Mouse (Mus musculus): ENCODE results near the gene Dus1l. TPM values are rescaled to one million over a fixed set of nuclear protein-coding genes. Genes with fewer than 3 reads are reported as not detected.
A peak's percentile ranks its signal among the peaks of the same experiment; 100 is the strongest.
"Not testable (repeated sequence)": the region's sequence is repeated elsewhere in the genome, so short reads cannot be mapped to it uniquely, and the experiment has no call there.

Dus1l gene
- total RNA-seq, 2 experiments from 2014 or later, result 66.8 to 71.1 TPM

- DNase-seq (ENCODE audit: low spot score in 2 of 2), result no peak
Observed at GRCm38 (mm10) chr11:120820546-120820945, 24.3 kb upstream of the Dus1l start.

DNA sequence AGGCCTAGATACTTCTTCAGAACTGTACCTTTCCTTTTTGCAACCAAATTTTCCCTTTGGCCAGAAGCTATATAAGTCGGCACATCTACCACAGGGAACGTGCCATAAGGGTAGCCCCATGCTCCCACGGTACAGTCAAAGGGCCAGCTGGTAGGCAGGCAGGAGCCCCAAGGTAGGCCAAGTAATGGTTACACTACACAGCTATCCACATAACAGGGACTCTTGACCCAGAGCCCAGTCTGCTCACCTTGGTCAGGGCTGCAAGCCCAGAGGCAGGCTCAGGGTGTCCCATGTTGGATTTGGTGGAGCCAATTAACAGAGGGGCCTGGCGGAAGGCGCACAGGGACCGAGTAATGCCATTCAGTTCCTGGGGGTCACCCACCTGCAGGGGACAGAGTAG is 23.4 kb upstream of the Dus1l start:
- DNase-seq (ENCODE audit: low spot score in 2 of 2), result no peak

GRCm38 (mm10) chr11:120818251-120818650 is 22.0 kb upstream of the Dus1l start:
- no peak for DNase-seq (ENCODE audit: low spot score in 2 of 2)

DNA sequence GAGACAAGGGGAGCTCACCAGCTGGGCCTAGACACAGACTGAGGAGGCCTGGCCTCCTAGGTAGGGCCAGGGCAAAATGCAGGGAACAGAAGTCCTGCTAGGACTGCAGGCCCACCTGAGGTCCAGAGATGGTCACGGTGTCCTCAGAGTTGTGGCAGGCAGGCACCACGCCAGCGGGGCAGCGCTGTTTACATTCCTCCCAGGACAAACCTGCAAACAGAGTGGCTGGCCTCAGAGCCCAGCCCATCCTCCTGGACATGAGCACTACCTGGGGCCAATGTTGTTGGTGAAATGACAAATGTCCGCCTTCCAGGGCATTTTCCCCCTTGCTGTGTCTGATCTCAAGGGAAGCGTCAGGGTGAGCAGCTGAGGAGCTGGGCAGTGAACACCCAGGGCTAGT is 21.2 kb upstream of the Dus1l start:
- no peak for DNase-seq (ENCODE audit: low spot score in 2 of 2)

DNA sequence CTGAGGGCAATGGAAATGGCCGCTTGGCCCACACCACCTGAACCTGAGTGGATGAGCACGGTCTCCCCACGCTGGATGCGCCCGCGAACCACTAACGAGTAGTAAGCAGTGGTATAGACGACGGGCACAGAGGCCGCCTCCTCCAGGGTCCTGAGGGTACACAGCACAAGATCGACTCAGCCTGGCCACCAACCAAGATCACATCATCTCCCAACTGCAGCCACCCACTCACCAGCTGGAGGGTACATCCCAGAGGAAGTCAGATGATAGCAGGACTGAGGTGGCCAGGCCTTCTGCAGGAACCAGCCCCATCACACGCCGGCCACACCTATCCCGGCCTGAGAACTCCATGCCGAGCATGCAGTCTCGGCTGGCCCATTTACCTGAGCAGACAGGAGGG is 15.9 kb upstream of the Dus1l start:
- no peak for DNase-seq (ENCODE audit: low spot score in 2 of 2)

DNA sequence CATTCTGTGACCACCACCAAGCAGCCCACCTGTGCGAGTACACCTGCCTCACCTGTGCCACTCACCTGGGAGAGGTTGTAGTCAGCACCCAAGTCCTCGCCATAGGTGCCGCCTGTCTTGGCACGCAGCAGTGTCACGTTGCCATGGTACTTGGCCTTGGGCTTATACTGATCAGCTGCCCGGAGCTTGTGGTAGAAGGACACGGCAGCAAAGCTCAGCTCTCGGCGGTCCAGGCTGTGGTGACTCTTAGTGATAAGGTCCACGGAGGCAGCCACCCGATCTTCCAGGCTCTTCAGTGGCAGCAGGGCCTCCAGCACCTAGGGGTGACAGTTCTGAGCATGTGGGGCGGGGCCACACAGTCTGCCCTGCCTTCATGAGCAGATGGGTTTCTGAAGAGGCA is 11.8 kb upstream of the Dus1l start:
- no peak for DNase-seq (ENCODE audit: low spot score in 2 of 2)

- DNase-seq (ENCODE audit: low spot score in 2 of 2), result no peak
Observed at GRCm38 (mm10) chr11:120805375-120806298, 9.4 kb upstream of the Dus1l start.

- DNase-seq (ENCODE audit: low spot score in 2 of 2), result no peak
Observed at GRCm38 (mm10) chr11:120804769-120805168, 8.6 kb upstream of the Dus1l start.

GRCm38 (mm10) chr11:120804274-120804673 is 8.1 kb upstream of the Dus1l start:
- no peak for DNase-seq (ENCODE audit: low spot score in 2 of 2)

DNA sequence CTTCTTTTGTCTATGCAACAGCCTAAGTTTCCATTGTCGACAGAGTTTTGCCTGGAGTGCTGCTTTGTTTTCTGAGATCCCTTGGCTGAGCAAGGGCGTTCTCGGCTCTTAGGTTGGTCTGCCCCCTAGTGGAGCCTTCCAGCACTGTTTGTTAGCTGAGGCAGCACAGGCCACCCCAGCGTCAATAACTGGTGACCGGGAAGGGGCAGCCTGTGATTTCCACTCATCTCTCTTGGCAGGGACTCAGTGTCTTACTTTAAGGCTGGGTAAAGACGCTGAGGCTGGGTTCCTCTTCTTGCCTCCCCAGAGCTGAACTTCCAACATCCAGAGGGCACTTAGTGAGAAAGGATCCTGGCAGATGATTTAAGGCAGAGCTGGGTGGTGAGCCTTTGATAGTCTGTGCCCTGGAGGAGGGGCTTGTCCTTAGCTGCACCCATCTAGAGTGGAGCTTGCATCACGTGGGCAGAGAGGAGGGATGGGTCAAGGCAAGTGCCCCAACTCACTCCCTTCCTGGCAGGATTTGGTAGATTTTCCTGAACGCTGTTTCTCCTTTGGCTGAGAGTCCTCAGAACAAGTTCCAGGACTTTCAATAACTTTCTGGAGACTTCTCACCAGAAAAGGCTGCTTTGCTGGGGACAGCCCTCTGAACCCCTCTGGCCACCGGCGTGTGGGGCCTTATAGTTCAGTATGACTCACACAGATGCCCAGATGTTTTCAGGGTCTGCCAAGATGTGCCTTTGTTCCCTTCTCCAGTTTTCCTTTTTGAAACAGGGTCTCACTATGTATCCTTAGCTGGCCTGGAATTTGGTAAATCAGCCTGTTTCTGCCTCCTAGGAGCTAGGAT is 4.1 kb upstream of the Dus1l start:
- peak; percentile 56 to 88 for DNase-seq (ENCODE audit: low spot score in 2 of 2)

DNA sequence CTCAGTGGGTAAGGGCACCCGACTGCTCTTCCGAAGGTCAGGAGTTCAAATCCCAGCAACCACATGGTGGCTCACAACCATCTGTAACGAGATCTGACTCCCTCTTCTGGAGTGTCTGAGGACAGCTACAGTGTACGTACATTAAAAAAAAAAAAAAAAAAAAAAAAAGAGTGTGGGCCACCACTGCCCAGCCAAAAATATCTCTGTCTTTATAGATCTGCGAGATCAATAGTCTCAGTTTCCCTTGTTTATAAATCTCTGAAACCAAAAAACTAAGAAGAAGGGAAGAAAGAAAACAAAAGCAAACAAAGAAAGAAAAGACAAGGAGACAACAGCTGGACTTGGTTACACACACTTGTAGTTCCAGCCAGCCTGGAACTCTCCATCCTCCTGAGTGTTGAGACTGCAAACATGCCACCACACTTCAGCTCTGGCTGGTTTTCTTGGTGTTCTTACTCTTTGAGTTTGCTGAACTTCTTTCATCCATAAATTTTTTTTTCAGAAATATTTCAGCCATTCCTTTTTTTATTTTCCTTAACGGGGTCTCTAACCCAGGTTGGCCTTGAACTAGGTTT is 3.2 kb upstream of the Dus1l start:
- no peak for DNase-seq (ENCODE audit: low spot score in 2 of 2)

- no peak for DNase-seq (ENCODE audit: low spot score in 2 of 2)
Observed at GRCm38 (mm10) chr11:120798244-120798643, 2.0 kb upstream of the Dus1l start.

DNA sequence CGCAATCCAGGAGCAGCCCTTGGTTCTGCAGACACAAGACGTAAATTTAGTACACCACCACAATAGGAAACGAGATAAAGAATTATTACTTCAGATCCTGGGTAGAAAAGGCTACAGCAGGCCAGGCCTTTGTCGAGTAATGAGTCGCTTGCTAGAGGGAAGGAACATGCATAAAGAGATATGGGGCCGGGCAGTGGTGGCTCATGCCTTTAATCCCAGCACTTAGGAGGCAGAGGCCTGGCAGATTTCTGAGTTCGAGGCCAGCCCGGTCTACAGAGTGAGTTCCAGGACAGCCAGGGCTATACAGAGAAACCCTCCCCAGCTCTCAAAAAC is 377 bp upstream of the Dus1l start:
- DNase-seq (ENCODE audit: low spot score in 2 of 2), result no peak

DNA sequence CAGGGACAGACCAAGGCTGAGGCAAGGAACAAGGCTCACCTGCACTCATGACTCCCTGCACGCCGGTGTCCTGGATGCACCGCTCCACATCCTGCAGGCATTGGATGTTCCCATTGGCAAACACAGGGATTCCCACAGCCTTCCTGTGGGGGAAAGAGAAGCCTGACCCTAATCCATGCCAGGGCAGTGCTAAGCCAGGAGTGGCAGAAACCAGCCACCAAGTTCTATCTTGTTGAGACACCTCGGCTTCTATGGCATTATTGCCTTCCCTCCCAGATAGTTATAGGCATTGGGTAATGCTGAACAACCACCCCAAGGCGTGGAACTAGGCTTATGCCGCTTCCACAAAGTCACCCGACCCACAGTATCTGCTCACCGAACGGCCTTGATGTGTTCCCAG is 3.6 kb downstream of the Dus1l start:
- DNase-seq (ENCODE audit: low spot score in 2 of 2), result no peak

DNA sequence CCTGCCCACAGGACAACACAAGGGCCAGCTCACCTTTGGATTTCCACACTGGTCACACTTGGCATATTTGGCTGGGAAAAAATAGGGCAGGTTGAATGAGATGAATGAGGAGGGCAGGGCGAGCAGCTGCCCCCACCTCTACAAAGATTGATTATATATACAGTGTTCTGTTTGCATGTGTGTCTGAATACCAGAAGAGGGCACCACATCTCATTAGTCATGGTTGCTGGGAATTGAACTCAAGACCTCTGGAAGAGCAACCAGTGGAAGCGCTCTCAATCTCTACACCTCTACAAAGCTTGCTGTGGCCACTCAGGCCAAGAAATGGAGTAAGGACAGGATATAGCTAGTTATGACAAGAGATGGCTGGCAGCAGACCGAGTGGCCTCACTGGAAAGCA is 6.4 kb downstream of the Dus1l start:
- no peak for DNase-seq (ENCODE audit: low spot score in 2 of 2)

DNA sequence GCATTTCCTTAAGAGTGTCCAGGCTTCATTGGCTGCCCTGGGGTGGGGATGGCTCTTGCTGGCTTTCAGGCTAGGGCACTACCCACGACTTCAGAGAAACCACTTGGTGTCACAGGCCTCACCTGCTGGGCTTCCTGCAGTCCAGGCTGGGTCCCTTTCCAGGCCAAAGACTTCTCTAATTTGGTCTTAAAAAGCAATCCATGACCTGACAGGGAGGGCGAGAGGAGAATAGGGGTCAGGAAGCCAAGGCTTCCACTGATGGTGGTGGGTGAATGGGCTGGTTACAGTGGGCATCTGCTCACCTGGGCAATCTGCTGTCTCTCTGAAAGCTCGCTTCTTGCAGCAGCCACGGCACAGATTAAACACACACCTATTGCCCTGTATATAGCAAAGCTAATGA is 6.8 kb downstream of the Dus1l start:
- no peak for DNase-seq (ENCODE audit: low spot score in 2 of 2)

DNA sequence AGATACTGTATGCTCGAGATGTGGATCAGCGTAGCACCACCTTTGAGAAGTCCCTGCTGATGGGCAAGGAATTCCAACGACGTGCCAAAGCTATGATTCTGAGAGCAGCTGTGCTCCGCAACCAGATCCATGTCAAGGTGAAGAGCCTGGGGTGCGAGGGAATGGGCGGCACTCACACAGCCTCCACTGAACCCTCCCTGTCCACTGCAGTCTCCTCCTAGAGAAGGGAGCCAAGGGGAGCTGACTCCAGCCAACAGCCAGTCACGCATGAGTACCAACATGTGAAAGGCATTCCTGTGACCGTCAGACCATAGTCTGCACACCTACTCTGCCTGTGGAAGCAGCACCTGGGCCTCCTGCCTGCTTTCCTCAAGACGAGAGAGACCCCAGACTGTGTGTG is 7.7 kb downstream of the Dus1l start:
- not testable (repeated sequence) for DNase-seq (ENCODE audit: low spot score in 2 of 2)

DNA sequence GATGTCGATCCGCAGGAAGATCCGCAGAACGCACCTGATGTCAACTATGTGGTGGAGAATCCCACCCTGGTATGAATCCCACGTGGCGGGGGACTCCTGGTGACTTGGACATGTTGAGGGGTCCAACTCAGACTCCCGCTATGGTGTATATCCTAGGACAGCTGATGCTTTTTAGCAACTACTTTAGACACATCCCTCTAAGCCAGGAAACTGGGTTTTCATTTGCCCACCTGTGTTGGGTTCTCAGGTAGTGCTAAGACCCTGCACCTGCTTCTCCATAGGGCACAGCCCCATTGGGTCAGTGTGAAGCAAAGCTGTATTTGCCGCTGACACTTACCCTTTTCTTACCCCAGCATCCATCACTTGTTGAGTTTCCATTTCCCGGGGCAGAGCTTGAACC is 11.1 kb downstream of the Dus1l start:
- DNase-seq (ENCODE audit: low spot score in 2 of 2), result no peak

DNA sequence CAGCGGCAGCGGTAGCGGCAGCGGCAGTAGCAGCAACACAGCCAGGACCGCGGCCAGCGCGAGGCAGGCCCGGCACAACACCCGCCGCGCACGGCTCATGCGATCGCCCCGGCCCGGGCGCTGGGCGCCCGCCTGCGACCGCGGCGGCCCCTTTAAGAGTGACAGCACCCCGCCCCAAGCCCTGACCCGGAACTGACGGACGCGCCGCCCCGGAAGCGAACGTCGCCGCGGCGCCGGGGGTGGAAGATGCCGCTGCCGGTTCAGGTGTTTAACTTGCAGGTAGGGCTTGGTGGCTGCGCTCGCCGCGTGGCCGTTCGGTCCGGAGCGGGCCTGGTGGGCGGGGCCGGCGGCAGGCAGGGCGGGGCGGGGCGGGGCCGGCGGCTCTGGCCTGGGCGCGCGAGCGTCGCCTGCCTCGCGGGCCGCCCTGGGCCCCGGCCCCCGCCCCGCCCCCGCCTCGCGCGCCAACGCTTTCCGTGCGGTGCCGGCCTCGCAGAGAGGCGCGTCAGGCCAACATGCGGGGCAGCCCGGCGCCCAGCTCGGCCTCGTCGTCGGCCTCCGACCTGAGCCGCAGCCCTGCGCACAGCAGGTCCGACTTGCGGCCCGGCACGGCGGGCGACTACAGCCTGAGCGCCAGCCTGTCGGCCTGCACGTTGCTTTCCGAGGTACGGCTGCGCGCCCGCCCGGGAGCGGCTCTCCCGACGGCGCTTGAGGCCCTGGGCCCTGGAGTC is 12.0 kb downstream of the Dus1l start, which contains the start of the genes Rfng and Gps1:
Gene Rfng, minus strand, starts transcription at position 144 of the 728 bp plus-strand sequence.
Gene Gps1, plus strand, starts transcription at position 209 of the 728 bp plus-strand sequence.
- DNase-seq (ENCODE audit: low spot score in 2 of 2), result peak; percentile 63 to 68

- DNase-seq (ENCODE audit: low spot score in 2 of 2), result no peak
Observed at GRCm38 (mm10) chr11:120783426-120784063, 12.7 kb downstream of the Dus1l start.

GRCm38 (mm10) chr11:120781361-120781760 is 14.8 kb downstream of the Dus1l start:
- DNase-seq (ENCODE audit: low spot score in 2 of 2), result not testable (repeated sequence)
